Mouse (Mus musculus) kidney, embryonic 14.5 days (tissue): ENCODE results near the gene Cotl1. TPM values are rescaled to one million over a fixed set of nuclear protein-coding genes. Genes with fewer than 3 reads are reported as not detected.
A peak's percentile ranks its signal among the peaks of the same experiment; 100 is the strongest.

Experiments
- ATAC-seq: fragments of 200-750 bp; cut with Nextera tagmentation; 2 replicates; pipeline ENCODE4 v1.8.0; 2017; ENCODE audit warnings: moderate number of reproducible peaks, mild to moderate bottlenecking, moderate TSS enrichment, moderate library complexity; ENCODE audit not compliant: low FRiP score, low TSS enrichment
- H3K27ac ChIP-seq: fragments of 300-500 bp; sonication (generic); 2 replicates; pipeline ENCODE4 v1.5.1; 2014; ENCODE audit warnings: low read depth, mild to moderate bottlenecking, low read length, moderate library complexity, mixed read lengths
- H3K27me3 ChIP-seq: fragments of 300-500 bp; sonication (generic); 2 replicates; pipeline ENCODE4 v1.6.1; 2014; ENCODE audit warnings: mild to moderate bottlenecking, low read length; ENCODE audit not compliant: control insufficient read depth, insufficient read depth
- H3K36me3 ChIP-seq: fragments of 300-500 bp; sonication (generic); 2 replicates; pipeline ENCODE4 v1.6.1; 2014; ENCODE audit warnings: low read length, mixed read lengths; ENCODE audit not compliant: control insufficient read depth, insufficient read depth
- H3K4me1 ChIP-seq: fragments of 300-500 bp; sonication (generic); 2 replicates; pipeline ENCODE4 v1.6.1; 2014; ENCODE audit warnings: low read length, mixed read lengths; ENCODE audit not compliant: control insufficient read depth, insufficient read depth
- H3K4me2 ChIP-seq: fragments of 300-500 bp; sonication (generic); replicated peaks from 2 replicates; pipeline ENCODE4 v1.6.1; 2014; ENCODE audit warnings: low read depth, mild to moderate bottlenecking, low read length
- H3K4me3 ChIP-seq: fragments of 300-500 bp; sonication (generic); 2 replicates; pipeline ENCODE4 v1.5.1; 2014; ENCODE audit warnings: mild to moderate bottlenecking, low read length
- H3K9ac ChIP-seq: fragments of 300-500 bp; sonication (generic); 2 replicates; pipeline ENCODE4 v1.6.1; 2014; ENCODE audit warnings: low read depth, mild to moderate bottlenecking, low read length, moderate library complexity
- H3K9me3 ChIP-seq: fragments of 300-500 bp; sonication (generic); 2 replicates; pipeline ENCODE4 v1.6.1; 2016; ENCODE audit warnings: low read length; ENCODE audit not compliant: control insufficient read depth
- WGBS: fragments of 180-500 bp; shearing (Covaris S2); extraction: QIAGEN DNeasy Blood & Tissue Kit; methylation state at CpG from one replicate; pipeline ENCODE4 v1.1.7; 2014; 5-methylcytosine and 5-hydroxymethylcytosine counted together
- polyA plus RNA-seq: library from polyadenylated mRNA; unstranded; fragments of >200 nt; fragmentation: Nextera tagmentation; extraction: Ambion mirVana; gene quantifications from 2 replicates; pipeline ENCODE4 v1.2.1, GENCODE M21; 2014

The Cotl1 gene
- polyA plus RNA-seq, 1 experiment from 2014 or later, result 239 TPM

DNA sequence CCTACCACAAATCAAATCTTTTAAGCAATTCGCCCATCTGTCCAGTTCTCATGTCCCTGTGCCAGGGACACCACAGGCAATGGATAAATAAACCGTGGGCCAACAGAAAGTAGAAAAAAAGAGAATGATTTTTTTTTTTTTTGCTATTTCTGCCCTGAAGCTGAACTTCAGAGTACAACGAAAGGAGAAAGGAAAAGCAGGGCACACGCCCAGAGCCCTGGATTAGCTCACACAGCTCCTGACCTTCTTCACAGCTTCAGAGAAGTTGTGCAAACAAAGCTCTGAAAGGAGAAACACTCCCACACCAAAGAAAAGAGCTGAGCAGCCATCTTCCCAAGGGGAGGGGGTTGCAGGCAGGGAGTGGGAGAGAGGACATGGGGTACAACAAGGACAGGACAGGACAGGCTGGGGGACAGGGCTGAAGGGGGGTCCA, 12.6 kb downstream of the Cotl1 start:
- WGBS, result 34% methylated on average over 4 of the region's 4 CpGs
- ATAC-seq, result no peak
- Histone ChIP-seq H3K27me3 (no peaks in the 10 kb centered on the region), H3K4me1 (peaks cover 64% of the 10 kb centered on the region), H3K9ac (no peak overlapping the region), H3K4me3 (no peak overlapping the region), H3K36me3 (no peaks in the 10 kb centered on the region), H3K4me2 (no peak overlapping the region), H3K27ac (peak overlapping the region; percentile 61), H3K9me3 (no peaks in the 10 kb centered on the region)

GRCm38 (mm10) chr8:119826982-119827381, 13.4 kb downstream of the Cotl1 start:
- H3K36me3 ChIP-seq, result peaks cover 4% of the 10 kb centered on the region; the same call in 1 of the 2 replicates
- 67% methylated on average over 5 of the region's 5 CpGs for WGBS
- ATAC-seq, result no peak
- no peak overlapping the region for H3K4me3 ChIP-seq
- peak overlapping the region; percentile 61; the same call in 1 of the 2 replicates for H3K27ac ChIP-seq
- no peak overlapping the region for H3K9ac ChIP-seq
- no peaks in the 10 kb centered on the region for H3K9me3 ChIP-seq
- H3K4me2 ChIP-seq, result no peak overlapping the region
- H3K4me1 ChIP-seq, result peaks cover 57% of the 10 kb centered on the region
- no peaks in the 10 kb centered on the region for H3K27me3 ChIP-seq

DNA sequence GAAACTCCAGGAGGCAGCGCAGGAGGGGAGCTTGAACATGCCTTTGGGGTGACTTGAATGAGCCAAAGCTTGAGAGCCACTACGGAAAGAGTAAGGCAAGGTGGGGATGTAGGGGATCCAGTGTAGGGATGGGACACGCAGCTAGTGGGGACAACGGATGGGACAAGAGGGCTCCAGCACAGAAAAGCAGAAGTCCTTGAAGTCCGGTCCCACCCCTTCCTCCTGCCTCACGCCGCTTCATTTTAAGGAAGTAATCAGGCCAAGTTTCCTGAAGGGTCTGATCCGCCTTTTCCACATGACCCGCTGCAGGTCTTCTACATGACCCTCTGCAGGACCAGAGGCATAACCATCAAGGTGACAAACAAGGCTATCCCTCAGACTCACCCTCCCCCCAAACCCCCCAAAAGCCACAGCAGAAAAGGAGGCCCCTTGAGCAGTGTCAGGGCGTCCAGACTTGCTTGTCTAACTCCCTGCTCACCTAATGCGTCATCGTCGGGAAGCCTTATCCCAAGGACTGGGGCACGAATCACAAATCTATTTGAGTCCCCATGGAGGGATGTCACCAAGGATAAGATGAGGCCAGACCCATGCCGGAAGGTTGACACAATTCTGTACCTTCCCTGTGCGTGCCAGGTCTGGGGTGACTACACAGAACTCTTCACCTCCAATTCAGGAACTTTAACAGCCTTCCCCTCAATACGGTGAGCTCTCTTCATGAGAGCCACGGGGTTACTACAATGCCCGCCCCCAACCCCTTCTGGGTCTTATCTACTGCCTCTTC, 14.2 kb downstream of the Cotl1 start:
- Histone ChIP-seq H3K27ac (no peak overlapping the region), H3K4me1 (peaks cover 48% of the 10 kb centered on the region), H3K9ac (no peak overlapping the region), H3K4me2 (no peak overlapping the region), H3K9me3 (no peaks in the 10 kb centered on the region), H3K36me3 (peaks cover 8% of the 10 kb centered on the region), H3K4me3 (no peak overlapping the region), H3K27me3 (no peaks in the 10 kb centered on the region)
- 79% methylated on average over 19 of the region's 19 CpGs for WGBS
- ATAC-seq, result no peak

DNA sequence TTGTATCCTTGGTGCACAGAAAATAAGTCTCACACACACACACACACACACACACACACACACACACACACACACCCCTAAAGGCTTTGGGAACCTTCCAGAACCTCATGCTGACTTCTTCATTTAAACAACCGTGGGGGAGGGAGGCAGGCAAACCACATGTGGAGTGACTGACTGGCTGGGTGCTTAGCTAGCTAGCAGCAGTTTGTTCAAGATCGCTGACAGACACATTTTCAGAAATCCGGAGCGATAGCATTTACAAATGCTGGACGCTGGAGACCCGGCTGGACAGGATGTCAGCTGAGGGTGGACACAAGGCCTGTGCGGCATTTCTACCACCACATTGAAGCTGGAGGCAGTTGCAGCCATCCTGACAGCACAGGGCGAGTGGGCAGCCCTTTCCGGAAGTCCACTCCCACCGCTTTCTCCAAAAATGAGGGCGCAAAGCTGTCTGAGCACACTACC, 15.5 kb downstream of the Cotl1 start:
- peaks cover 35% of the 10 kb centered on the region for H3K4me1 ChIP-seq
- H3K27me3 ChIP-seq, result no peaks in the 10 kb centered on the region
- H3K27ac ChIP-seq, result 0 out of 2 replicates have a peak overlapping the region, but pooled peaks have one; percentile 37
- no peak overlapping the region for H3K4me3 ChIP-seq
- H3K9ac ChIP-seq, result no peak overlapping the region
- WGBS, result 67% methylated on average over 11 of the region's 11 CpGs
- no peaks in the 10 kb centered on the region for H3K9me3 ChIP-seq
- H3K4me2 ChIP-seq, result no peak overlapping the region
- no peak for ATAC-seq
- H3K36me3 ChIP-seq, result peaks cover 8% of the 10 kb centered on the region

- Histone ChIP-seq H3K4me2 (no peak overlapping the region), H3K9me3 (no peaks in the 10 kb centered on the region), H3K27ac (no peak overlapping the region), H3K9ac (no peak overlapping the region), H3K36me3 (peaks cover 8% of the 10 kb centered on the region), H3K27me3 (no peaks in the 10 kb centered on the region), H3K4me3 (no peak overlapping the region), H3K4me1 (peaks cover 28% of the 10 kb centered on the region)
- peak; percentile 25; the same call in 1 of the 2 replicates for ATAC-seq
- WGBS, result 73% methylated on average over 4 of the region's 4 CpGs
Observed at GRCm38 (mm10) chr8:119824100-119824499, 16.2 kb downstream of the Cotl1 start.

DNA sequence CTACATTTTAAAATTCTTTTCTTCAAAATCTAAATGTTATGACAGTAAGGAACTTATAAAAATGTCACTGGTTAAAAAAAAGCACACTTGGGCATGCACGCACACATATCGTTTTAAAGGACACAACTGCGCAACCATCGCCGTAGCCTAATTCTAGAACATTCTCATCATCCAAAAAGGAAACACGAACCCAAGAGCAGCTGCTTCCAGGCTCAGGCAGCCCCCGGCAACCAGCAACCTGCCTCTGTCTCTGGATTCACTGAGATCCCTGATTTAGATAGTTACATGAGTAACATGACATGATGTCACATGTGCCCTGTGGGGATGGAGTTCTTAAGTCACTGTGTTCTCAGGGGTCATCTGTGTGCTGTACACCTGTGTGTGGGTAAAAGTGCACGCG, 17.1 kb downstream of the Cotl1 start:
- Histone ChIP-seq H3K27me3 (no peaks in the 10 kb centered on the region), H3K9ac (no peak overlapping the region), H3K4me1 (peaks cover 20% of the 10 kb centered on the region), H3K9me3 (no peaks in the 10 kb centered on the region), H3K4me2 (no peak overlapping the region), H3K36me3 (peaks cover 8% of the 10 kb centered on the region), H3K27ac (no peak overlapping the region), H3K4me3 (no peak overlapping the region)
- ATAC-seq, result no peak
- WGBS, result 92% methylated on average over 9 of the region's 9 CpGs

- no peak overlapping the region for H3K4me3 ChIP-seq
- H3K27ac ChIP-seq, result no peak overlapping the region
- no peak overlapping the region for H3K4me2 ChIP-seq
- H3K36me3 ChIP-seq, result peaks cover 8% of the 10 kb centered on the region
- H3K9me3 ChIP-seq, result no peaks in the 10 kb centered on the region
- peaks cover 8% of the 10 kb centered on the region for H3K4me1 ChIP-seq
- no peak overlapping the region for H3K9ac ChIP-seq
- WGBS, result 93% methylated on average over 6 of the region's 6 CpGs
- ATAC-seq, result no peak
- H3K27me3 ChIP-seq, result no peaks in the 10 kb centered on the region
Observed at GRCm38 (mm10) chr8:119821691-119822090, 18.7 kb downstream of the Cotl1 start.

GRCm38 (mm10) chr8:119819976-119820375, 20.4 kb downstream of the Cotl1 start:
- Histone ChIP-seq H3K4me2 (no peak overlapping the region), H3K36me3 (peaks cover 8% of the 10 kb centered on the region), H3K4me1 (peaks cover 5% of the 10 kb centered on the region), H3K9ac (no peak overlapping the region), H3K9me3 (no peaks in the 10 kb centered on the region), H3K4me3 (no peak overlapping the region), H3K27ac (no peak overlapping the region), H3K27me3 (no peaks in the 10 kb centered on the region)
- no peak for ATAC-seq
- WGBS, result 94% methylated on average over 8 of the region's 8 CpGs

- H3K27ac ChIP-seq, result no peak overlapping the region
- WGBS, result 78% methylated on average over 7 of the region's 7 CpGs
- ATAC-seq, result no peak
- no peaks in the 10 kb centered on the region for H3K9me3 ChIP-seq
- peaks cover 8% of the 10 kb centered on the region for H3K36me3 ChIP-seq
- no peak overlapping the region for H3K4me3 ChIP-seq
- 0 out of 2 replicates have a peak, but pooled peaks cover 4% of the 10 kb centered on the region for H3K4me1 ChIP-seq
- H3K4me2 ChIP-seq, result no peak overlapping the region
- H3K9ac ChIP-seq, result no peak overlapping the region
- H3K27me3 ChIP-seq, result no peaks in the 10 kb centered on the region
Observed at GRCm38 (mm10) chr8:119819316-119819715, 21.0 kb downstream of the Cotl1 start.
